Mouse (Mus musculus): ENCODE data around the gene Ankfy1. TPM values are rescaled to one million over a fixed set of nuclear protein-coding genes. Genes with fewer than 3 reads are reported as not detected.

Ankfy1 gene
- 28.1 and 30.6 TPM in 2 replicates for polyA plus RNA-seq (2014; fragmentation: Nextera tagmentation; extraction: Ambion mirVana)

- ATAC-seq (ENCODE audit: low FRiP score): peak; percentile 97
- Histone ChIP-seq H3K36me3 (ENCODE audit: control insufficient read depth, insufficient read depth, low read length) (no peaks in the 10 kb centered on the region), H3K4me2 (replicated peaks; ENCODE audit: low read depth, low read length) (peak within 1 kb of the TSS; percentile 60), H3K9me3 (ENCODE audit: control insufficient read depth, low read length) (no peaks in the 10 kb centered on the region), H3K27ac (ENCODE audit: low read depth, low read length) (peak within 1 kb of the TSS; percentile 58), H3K27me3 (ENCODE audit: control insufficient read depth, insufficient read depth, low read length) (no peaks in the 10 kb centered on the region), H3K9ac (ENCODE audit: low read depth, low read length) (peak within 1 kb of the TSS; percentile 71), H3K4me1 (replicated peaks; ENCODE audit: control insufficient read depth, insufficient read depth, low read length) (0 out of 2 replicates have a peak, but pooled peaks cover 2% of the 10 kb centered on the region), H3K4me3 (ENCODE audit: low read depth, low read length) (peak within 1 kb of the TSS; percentile 64)
- WGBS: under 1% methylated on average over 56 of the region's 56 CpGs
- DNase-seq (ENCODE audit: low spot score): peak; percentile 97
These were observed at the start of gene Ankfy1 for GRCm38 (mm10) chr11:72689551-72690510. Gene Ankfy1, plus strand, starts transcription at chr11:72690006.

- H3K36me3 ChIP-seq (ENCODE audit: control insufficient read depth, insufficient read depth, low read length): no peaks in the 10 kb centered on the region
- no peak overlapping the region for H3K9ac ChIP-seq (ENCODE audit: low read depth, low read length)
These were observed 47.1 kb upstream of the Ankfy1 start for GRCm38 (mm10) chr11:72642730-72643129.

GRCm38 (mm10) chr11:72645386-72645785, 44.4 kb upstream of the Ankfy1 start:
- Histone ChIP-seq H3K4me2 (replicated peaks; ENCODE audit: low read depth, low read length) (no peak overlapping the region), H3K9ac (ENCODE audit: low read depth, low read length) (no peak overlapping the region), H3K4me1 (replicated peaks; ENCODE audit: control insufficient read depth, insufficient read depth, low read length) (no peaks in the 10 kb centered on the region), H3K4me3 (ENCODE audit: low read depth, low read length) (no peak overlapping the region), H3K36me3 (ENCODE audit: control insufficient read depth, insufficient read depth, low read length) (no peaks in the 10 kb centered on the region), H3K27me3 (ENCODE audit: control insufficient read depth, insufficient read depth, low read length) (no peaks in the 10 kb centered on the region), H3K27ac (ENCODE audit: low read depth, low read length) (no peak overlapping the region), H3K9me3 (ENCODE audit: control insufficient read depth, low read length) (no peaks in the 10 kb centered on the region)
- ATAC-seq (ENCODE audit: low FRiP score) (no peak), DNase-seq (ENCODE audit: low spot score) (no peak)
- WGBS: 88% methylated on average over 5 of the region's 5 CpGs

More at GRCm38 (mm10) chr11:72642730-72643129, 47.1 kb upstream of the Ankfy1 start:
- no peak overlapping the region for H3K4me3 ChIP-seq (ENCODE audit: low read depth, low read length)
- ATAC-seq (ENCODE audit: low FRiP score): no peak
- H3K4me1 ChIP-seq (replicated peaks; ENCODE audit: control insufficient read depth, insufficient read depth, low read length): no peaks in the 10 kb centered on the region
- no peak for DNase-seq (ENCODE audit: low spot score)
- no peak overlapping the region for H3K27ac ChIP-seq (ENCODE audit: low read depth, low read length)
- no peaks in the 10 kb centered on the region for H3K9me3 ChIP-seq (ENCODE audit: control insufficient read depth, low read length)
- H3K4me2 ChIP-seq (replicated peaks; ENCODE audit: low read depth, low read length): no peak overlapping the region
- H3K27me3 ChIP-seq (ENCODE audit: control insufficient read depth, insufficient read depth, low read length): no peaks in the 10 kb centered on the region
- WGBS: 37% methylated on average over 4 of the region's 4 CpGs

GRCm38 (mm10) chr11:72650347-72650746, 39.5 kb upstream of the Ankfy1 start:
- 78% methylated on average over 2 of the region's 2 CpGs for WGBS
- ATAC-seq (ENCODE audit: low FRiP score): no peak
- DNase-seq (ENCODE audit: low spot score): no peak
- H3K9ac ChIP-seq (ENCODE audit: low read depth, low read length): no peak overlapping the region
- H3K27me3 ChIP-seq (ENCODE audit: control insufficient read depth, insufficient read depth, low read length): no peaks in the 10 kb centered on the region
- no peak overlapping the region for H3K4me2 ChIP-seq (replicated peaks; ENCODE audit: low read depth, low read length)
- no peaks in the 10 kb centered on the region for H3K9me3 ChIP-seq (ENCODE audit: control insufficient read depth, low read length)
- no peak overlapping the region for H3K27ac ChIP-seq (ENCODE audit: low read depth, low read length)
- no peak overlapping the region for H3K4me3 ChIP-seq (ENCODE audit: low read depth, low read length)
- no peaks in the 10 kb centered on the region for H3K36me3 ChIP-seq (ENCODE audit: control insufficient read depth, insufficient read depth, low read length)
- H3K4me1 ChIP-seq (replicated peaks; ENCODE audit: control insufficient read depth, insufficient read depth, low read length): no peaks in the 10 kb centered on the region

GRCm38 (mm10) chr11:72659918-72660317, 29.9 kb upstream of the Ankfy1 start:
- Histone ChIP-seq H3K27ac (ENCODE audit: low read depth, low read length) (no peak overlapping the region), H3K9ac (ENCODE audit: low read depth, low read length) (no peak overlapping the region), H3K27me3 (ENCODE audit: control insufficient read depth, insufficient read depth, low read length) (no peaks in the 10 kb centered on the region), H3K36me3 (ENCODE audit: control insufficient read depth, insufficient read depth, low read length) (no peaks in the 10 kb centered on the region), H3K4me2 (replicated peaks; ENCODE audit: low read depth, low read length) (no peak overlapping the region), H3K4me1 (replicated peaks; ENCODE audit: control insufficient read depth, insufficient read depth, low read length) (no peaks in the 10 kb centered on the region), H3K9me3 (ENCODE audit: control insufficient read depth, low read length) (no peaks in the 10 kb centered on the region), H3K4me3 (ENCODE audit: low read depth, low read length) (no peak overlapping the region)
- no peak for ATAC-seq (ENCODE audit: low FRiP score)
- DNase-seq (ENCODE audit: low spot score): no peak

GRCm38 (mm10) chr11:72660359-72660758, 29.4 kb upstream of the Ankfy1 start:
- Histone ChIP-seq H3K4me3 (ENCODE audit: low read depth, low read length) (no peak overlapping the region), H3K27ac (ENCODE audit: low read depth, low read length) (no peak overlapping the region), H3K4me1 (replicated peaks; ENCODE audit: control insufficient read depth, insufficient read depth, low read length) (no peaks in the 10 kb centered on the region), H3K4me2 (replicated peaks; ENCODE audit: low read depth, low read length) (no peak overlapping the region), H3K9ac (ENCODE audit: low read depth, low read length) (no peak overlapping the region), H3K27me3 (ENCODE audit: control insufficient read depth, insufficient read depth, low read length) (no peaks in the 10 kb centered on the region), H3K9me3 (ENCODE audit: control insufficient read depth, low read length) (no peaks in the 10 kb centered on the region), H3K36me3 (ENCODE audit: control insufficient read depth, insufficient read depth, low read length) (no peaks in the 10 kb centered on the region)
- WGBS: 96% methylated on average over 1 of the region's 1 CpGs
- ATAC-seq (ENCODE audit: low FRiP score) (no peak), DNase-seq (ENCODE audit: low spot score) (no peak)

GRCm38 (mm10) chr11:72664641-72665040, 25.2 kb upstream of the Ankfy1 start:
- 92% methylated on average over 4 of the region's 4 CpGs for WGBS
- ATAC-seq (ENCODE audit: low FRiP score) (no peak), DNase-seq (ENCODE audit: low spot score) (no peak)
- Histone ChIP-seq H3K4me3 (ENCODE audit: low read depth, low read length) (no peak overlapping the region), H3K4me1 (replicated peaks; ENCODE audit: control insufficient read depth, insufficient read depth, low read length) (no peaks in the 10 kb centered on the region), H3K4me2 (replicated peaks; ENCODE audit: low read depth, low read length) (no peak overlapping the region), H3K9me3 (ENCODE audit: control insufficient read depth, low read length) (no peaks in the 10 kb centered on the region), H3K27me3 (ENCODE audit: control insufficient read depth, insufficient read depth, low read length) (no peaks in the 10 kb centered on the region), H3K36me3 (ENCODE audit: control insufficient read depth, insufficient read depth, low read length) (no peaks in the 10 kb centered on the region), H3K9ac (ENCODE audit: low read depth, low read length) (no peak overlapping the region), H3K27ac (ENCODE audit: low read depth, low read length) (no peak overlapping the region)

GRCm38 (mm10) chr11:72670634-72671033, 19.2 kb upstream of the Ankfy1 start:
- no peak overlapping the region for H3K9ac ChIP-seq (ENCODE audit: low read depth, low read length)
- no peaks in the 10 kb centered on the region for H3K4me1 ChIP-seq (replicated peaks; ENCODE audit: control insufficient read depth, insufficient read depth, low read length)
- H3K9me3 ChIP-seq (ENCODE audit: control insufficient read depth, low read length): no peaks in the 10 kb centered on the region
- no peaks in the 10 kb centered on the region for H3K36me3 ChIP-seq (ENCODE audit: control insufficient read depth, insufficient read depth, low read length)
- H3K27ac ChIP-seq (ENCODE audit: low read depth, low read length): no peak overlapping the region
- ATAC-seq (ENCODE audit: low FRiP score) (no peak), DNase-seq (ENCODE audit: low spot score) (no peak)
- H3K27me3 ChIP-seq (ENCODE audit: control insufficient read depth, insufficient read depth, low read length): no peaks in the 10 kb centered on the region
- no peak overlapping the region for H3K4me2 ChIP-seq (replicated peaks; ENCODE audit: low read depth, low read length)
- no peak overlapping the region for H3K4me3 ChIP-seq (ENCODE audit: low read depth, low read length)
